Mouse (Mus musculus) A20 (cell line): ENCODE measurements around the gene Lmo4.

Source experiments
- DNase-seq: peaks from one replicate; pipeline ENCODE4 v3.0.0-alpha.2; 2011; ENCODE audit warnings: low read depth, low spot score

Lmo4 gene

GRCm38 (mm10) chr3:144153395-144153794 lies 51.6 kb downstream of the Lmo4 start:
- DNase-seq: no peak

GRCm38 (mm10) chr3:144151001-144151400 lies 54.0 kb downstream of the Lmo4 start:
- DNase-seq: peak; percentile 56

- no peak for DNase-seq
These were observed 56.8 kb downstream of the Lmo4 start for GRCm38 (mm10) chr3:144148234-144148633.

- no peak for DNase-seq
These were observed 57.8 kb downstream of the Lmo4 start for GRCm38 (mm10) chr3:144147244-144147643.

- no peak for DNase-seq
These were observed 61.0 kb downstream of the Lmo4 start for GRCm38 (mm10) chr3:144144066-144144465.

GRCm38 (mm10) chr3:144142939-144143338 lies 62.1 kb downstream of the Lmo4 start:
- DNase-seq: no peak

GRCm38 (mm10) chr3:144141786-144142185 lies 63.2 kb downstream of the Lmo4 start:
- DNase-seq: no peak

GRCm38 (mm10) chr3:144140816-144141215 lies 64.2 kb downstream of the Lmo4 start:
- DNase-seq: no peak

GRCm38 (mm10) chr3:144138659-144139058 lies 66.4 kb downstream of the Lmo4 start:
- DNase-seq: no peak
